8 mouse cellular contexts compared by ENCODE assay signal in the genomic region with DNA sequence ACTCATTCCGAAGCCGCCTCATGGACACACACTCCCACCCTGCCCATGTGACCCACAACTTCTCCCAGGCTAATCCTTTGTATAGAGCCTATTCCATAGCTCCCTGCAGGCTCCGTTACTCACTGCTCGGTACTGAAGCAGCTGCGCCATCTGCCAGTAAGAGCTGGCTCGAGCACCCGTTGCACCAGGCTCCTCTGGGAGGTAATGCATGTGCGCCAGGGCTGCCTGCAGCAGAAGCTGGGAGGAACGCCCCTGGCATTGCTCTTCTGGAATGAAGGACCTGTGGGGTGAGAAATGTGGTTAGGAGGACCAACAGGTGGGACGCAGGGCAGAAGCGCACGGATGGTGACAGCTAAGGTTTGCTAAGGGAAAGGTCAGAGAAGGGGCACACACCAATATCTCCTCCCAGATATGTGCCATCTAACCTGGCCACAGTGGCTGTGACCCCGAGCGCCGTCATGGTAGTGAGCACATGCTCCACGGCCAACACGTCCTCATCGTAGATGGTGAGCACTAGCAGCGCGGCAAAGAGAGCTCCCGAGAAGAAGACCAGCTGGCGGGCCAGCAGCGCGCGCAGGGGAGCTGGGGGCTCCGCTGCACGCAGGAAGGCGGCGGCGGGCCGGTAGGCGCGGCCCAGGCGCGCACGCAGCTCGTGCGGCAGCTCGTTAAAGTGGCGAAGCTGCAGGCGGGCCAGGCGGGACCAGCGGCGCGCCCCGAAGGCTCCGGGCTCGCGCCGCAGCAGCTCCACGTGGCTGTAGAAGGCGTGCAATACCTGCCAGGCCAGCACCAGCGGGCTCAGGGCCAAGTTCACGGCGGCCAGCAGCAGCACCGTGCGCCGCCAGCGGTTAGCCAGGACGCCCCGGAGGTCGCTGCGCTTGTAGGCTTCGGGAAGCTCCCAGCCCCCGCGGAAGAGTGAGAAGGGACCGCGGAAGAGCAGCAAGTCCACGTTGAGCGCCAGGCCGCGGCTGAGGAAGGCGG. TPM values are rescaled to one million over a fixed set of nuclear protein-coding genes. Genes with fewer than 3 reads are reported as not detected.
A peak's percentile ranks its signal among the peaks of the same experiment; 100 is the strongest.
DNase-seq lines count a peak whose midpoint lies in the region; ATAC-seq lines count a peak whose summit lies in the region.

No protein-coding gene starts in this region.

- no peaks in the 10 kb centered on the region for H3K9me3 ChIP-seq in hindbrain, embryonic 15.5 days

- H3K27me3 ChIP-seq in hindbrain, embryonic 15.5 days, result peaks cover 25% of the 10 kb centered on the region

- peak overlapping the region; percentile 50 for H3K4me3 ChIP-seq in hindbrain, embryonic 15.5 days

- DNase-seq in Muller cell, postnatal 12 days (ENCODE audit: inconsistent ontology term), result peak; percentile 46
- DNase-seq in brain, embryonic 18.5 days (ENCODE audit: low read depth, low spot score), result peak; percentile 46
- peak; percentile 35 to 37 for DNase-seq in layer of hippocampus, postnatal 25 days (ENCODE audit: extremely low spot score in 1 of 2, low spot score in 1 of 2)
- peak; percentile 57 for DNase-seq in lung, postnatal 10 days
- DNase-seq in right cerebral cortex, postnatal 10 days (ENCODE audit: low spot score in 2 of 2), result peak; percentile 84 to 88
- no peak for DNase-seq in adipocyte (ENCODE audit: low spot score)

- peaks cover 42% of the 10 kb centered on the region for H3K4me1 ChIP-seq in hindbrain, embryonic 15.5 days (replicated peaks)

- H3K9ac ChIP-seq in hindbrain, embryonic 15.5 days, result peak overlapping the region; percentile 50

- peak overlapping the region; percentile 99 for H3K4me2 ChIP-seq in hindbrain, embryonic 15.5 days

- peak overlapping the region; percentile 60 for H3K27ac ChIP-seq in hindbrain, embryonic 15.5 days (replicated peaks)

- no peaks in the 10 kb centered on the region for H3K36me3 ChIP-seq in hindbrain, embryonic 15.5 days

- peak; percentile 65 for ATAC-seq in frontal cortex, adult (ENCODE audit: low TSS enrichment)
- peak; percentile 44 for ATAC-seq in hindbrain, embryonic 15.5 days (ENCODE audit: low FRiP score, low read depth)

- under 1% methylated on average over 73 of the region's 73 CpGs for WGBS in hindbrain, embryonic 15.5 days

RNA-seq across cellular contexts. Expression of a gene that starts 4.4 kb away (rescaled TPM):
- 2.9 and 3.6 TPM in 2 replicates for polyA plus RNA-seq in hindbrain, embryonic 15.5 days (2015; fragmentation: Nextera tagmentation; extraction: Ambion mirVana)
- total RNA-seq in layer of hippocampus, postnatal 25 days (2021), result 1 to 10 TPM; 2.6 to 3.3 TPM

RNA-seq across cellular contexts. Expression of a gene that starts 5.9 kb away (rescaled TPM):
- polyA plus RNA-seq in hindbrain, embryonic 15.5 days (2015; fragmentation: Nextera tagmentation; extraction: Ambion mirVana), result 49.7 and 56.5 TPM in 2 replicates
- total RNA-seq in layer of hippocampus, postnatal 25 days (2021), result 10 to 100 TPM; 52.3 to 54.1 TPM

RNA-seq across cellular contexts. Expression of a gene that starts 22.9 kb away (rescaled TPM):
- polyA plus RNA-seq in hindbrain, embryonic 15.5 days (2015; fragmentation: Nextera tagmentation; extraction: Ambion mirVana), result 9.6 and 10.7 TPM in 2 replicates
- total RNA-seq in layer of hippocampus, postnatal 25 days (2021), result 1 to 10 TPM; 6.7 to 8.4 TPM

RNA-seq across cellular contexts. Expression of a gene that starts 25.6 kb away (rescaled TPM):
- polyA plus RNA-seq in hindbrain, embryonic 15.5 days (2015; fragmentation: Nextera tagmentation; extraction: Ambion mirVana), result 0.88 and 1.4 TPM in 2 replicates
- under 1 TPM in 1 of 2 experiments, not detected in 1; 0.30 TPM for total RNA-seq in layer of hippocampus, postnatal 25 days (2021)

RNA-seq across cellular contexts. Expression of a gene that starts 35.8 kb away (rescaled TPM):
- 115 and 123 TPM in 2 replicates for polyA plus RNA-seq in hindbrain, embryonic 15.5 days (2015; fragmentation: Nextera tagmentation; extraction: Ambion mirVana)
- total RNA-seq in layer of hippocampus, postnatal 25 days (2021), result 100 to 1,000 TPM; 126 to 130 TPM
